Mouse (Mus musculus): ENCODE results near the gene Nrn1. TPM values are rescaled to one million over a fixed set of nuclear protein-coding genes. Genes with fewer than 3 reads are reported as not detected.

Nrn1 gene
- polyA plus RNA-seq, 1 experiment = not detected

GRCm38 (mm10) chr13:36720297-36721017 lies 14.5 kb downstream of the Nrn1 start:
- Histone ChIP-seq H3K4me1 (ENCODE audit: control insufficient read depth, insufficient read depth, low read length) (no peaks in the 10 kb centered on the region), H3K4me3 (replicated peaks; ENCODE audit: control insufficient read depth, low read depth, low read length) (no peak overlapping the region), H3K27ac (ENCODE audit: control insufficient read depth, insufficient read depth, low read depth, low read length, poor library complexity) (no peak overlapping the region)
- TF ChIP-seq POLR2A (IDR thresholded peaks at IDR 0.05; ENCODE audit: borderline replicate concordance, control insufficient read depth, low read depth, low read length) (no peak), CTCF (IDR thresholded peaks at IDR 0.05; ENCODE audit: control insufficient read depth, insufficient read depth, low read length) (no peak)
- WGBS = 90% methylated on average over 5 of the region's 5 CpGs

- no peak overlapping the region for H3K27ac ChIP-seq (ENCODE audit: control insufficient read depth, insufficient read depth, low read depth, low read length, poor library complexity)
- H3K4me1 ChIP-seq (ENCODE audit: control insufficient read depth, insufficient read depth, low read length) = no peaks in the 10 kb centered on the region
- WGBS = 43% methylated on average over 3 of the region's 3 CpGs
- TF ChIP-seq POLR2A (IDR thresholded peaks at IDR 0.05; ENCODE audit: borderline replicate concordance, control insufficient read depth, low read depth, low read length) (no peak), CTCF (IDR thresholded peaks at IDR 0.05; ENCODE audit: control insufficient read depth, insufficient read depth, low read length) (no peak)
- H3K4me3 ChIP-seq (replicated peaks; ENCODE audit: control insufficient read depth, low read depth, low read length) = no peak overlapping the region
These were observed 17.6 kb downstream of the Nrn1 start for GRCm38 (mm10) chr13:36717376-36717775.

GRCm38 (mm10) chr13:36716708-36717107 lies 18.2 kb downstream of the Nrn1 start:
- Histone ChIP-seq H3K4me1 (ENCODE audit: control insufficient read depth, insufficient read depth, low read length) (no peaks in the 10 kb centered on the region), H3K4me3 (replicated peaks; ENCODE audit: control insufficient read depth, low read depth, low read length) (no peak overlapping the region), H3K27ac (ENCODE audit: control insufficient read depth, insufficient read depth, low read depth, low read length, poor library complexity) (no peak overlapping the region)
- TF ChIP-seq CTCF (IDR thresholded peaks at IDR 0.05; ENCODE audit: control insufficient read depth, insufficient read depth, low read length) (no peak), POLR2A (IDR thresholded peaks at IDR 0.05; ENCODE audit: borderline replicate concordance, control insufficient read depth, low read depth, low read length) (no peak)
- 74% methylated on average over 2 of the region's 2 CpGs for WGBS

- WGBS = 62% methylated on average over 2 of the region's 2 CpGs
- TF ChIP-seq CTCF (IDR thresholded peaks at IDR 0.05; ENCODE audit: control insufficient read depth, insufficient read depth, low read length) = no peak
- TF ChIP-seq POLR2A (IDR thresholded peaks at IDR 0.05; ENCODE audit: borderline replicate concordance, control insufficient read depth, low read depth, low read length) = no peak
- Histone ChIP-seq H3K27ac (ENCODE audit: control insufficient read depth, insufficient read depth, low read depth, low read length, poor library complexity) (no peak overlapping the region), H3K4me3 (replicated peaks; ENCODE audit: control insufficient read depth, low read depth, low read length) (no peak overlapping the region), H3K4me1 (ENCODE audit: control insufficient read depth, insufficient read depth, low read length) (no peaks in the 10 kb centered on the region)
These were observed 20.8 kb downstream of the Nrn1 start for GRCm38 (mm10) chr13:36714101-36714500.

GRCm38 (mm10) chr13:36707088-36707690 lies 27.7 kb downstream of the Nrn1 start:
- Histone ChIP-seq H3K4me1 (ENCODE audit: control insufficient read depth, insufficient read depth, low read length) (no peaks in the 10 kb centered on the region), H3K4me3 (replicated peaks; ENCODE audit: control insufficient read depth, low read depth, low read length) (no peak overlapping the region), H3K27ac (ENCODE audit: control insufficient read depth, insufficient read depth, low read depth, low read length, poor library complexity) (no peak overlapping the region)
- TF ChIP-seq CTCF (IDR thresholded peaks at IDR 0.05; ENCODE audit: control insufficient read depth, insufficient read depth, low read length) (no peak), POLR2A (IDR thresholded peaks at IDR 0.05; ENCODE audit: borderline replicate concordance, control insufficient read depth, low read depth, low read length) (no peak)
- 68% methylated on average over 3 of the region's 3 CpGs for WGBS

- no peak for TF ChIP-seq CTCF (IDR thresholded peaks at IDR 0.05; ENCODE audit: control insufficient read depth, insufficient read depth, low read length)
- no peak for TF ChIP-seq POLR2A (IDR thresholded peaks at IDR 0.05; ENCODE audit: borderline replicate concordance, control insufficient read depth, low read depth, low read length)
- 49% methylated on average over 8 of the region's 8 CpGs for WGBS
- Histone ChIP-seq H3K4me1 (ENCODE audit: control insufficient read depth, insufficient read depth, low read length) (no peaks in the 10 kb centered on the region), H3K27ac (ENCODE audit: control insufficient read depth, insufficient read depth, low read depth, low read length, poor library complexity) (no peak overlapping the region), H3K4me3 (replicated peaks; ENCODE audit: control insufficient read depth, low read depth, low read length) (no peak overlapping the region)
These were observed 38.6 kb downstream of the Nrn1 start for GRCm38 (mm10) chr13:36696351-36696771.

- WGBS = 3% methylated on average over 7 of the region's 7 CpGs
- TF ChIP-seq POLR2A (IDR thresholded peaks at IDR 0.05; ENCODE audit: borderline replicate concordance, control insufficient read depth, low read depth, low read length) (no peak), CTCF (IDR thresholded peaks at IDR 0.05; ENCODE audit: control insufficient read depth, insufficient read depth, low read length) (no peak)
- Histone ChIP-seq H3K4me3 (replicated peaks; ENCODE audit: control insufficient read depth, low read depth, low read length) (no peak overlapping the region), H3K4me1 (ENCODE audit: control insufficient read depth, insufficient read depth, low read length) (no peaks in the 10 kb centered on the region), H3K27ac (ENCODE audit: control insufficient read depth, insufficient read depth, low read depth, low read length, poor library complexity) (no peak overlapping the region)
These were observed 39.3 kb downstream of the Nrn1 start for GRCm38 (mm10) chr13:36695516-36696201.

- WGBS = 73% methylated on average over 4 of the region's 4 CpGs
- Histone ChIP-seq H3K4me3 (replicated peaks; ENCODE audit: control insufficient read depth, low read depth, low read length) (no peak overlapping the region), H3K4me1 (ENCODE audit: control insufficient read depth, insufficient read depth, low read length) (no peaks in the 10 kb centered on the region), H3K27ac (ENCODE audit: control insufficient read depth, insufficient read depth, low read depth, low read length, poor library complexity) (no peak overlapping the region)
- TF ChIP-seq CTCF (IDR thresholded peaks at IDR 0.05; ENCODE audit: control insufficient read depth, insufficient read depth, low read length) (no peak), POLR2A (IDR thresholded peaks at IDR 0.05; ENCODE audit: borderline replicate concordance, control insufficient read depth, low read depth, low read length) (no peak)
These were observed 51.4 kb downstream of the Nrn1 start for GRCm38 (mm10) chr13:36683581-36683980.
